Mouse (Mus musculus): ENCODE measurements around the gene Gm49322.
A peak's percentile ranks its signal among the peaks of the same experiment; 100 is the strongest.

Gene Gm49322

GRCm38 (mm10) chr10:80584642-80585552 lies 20.9 kb upstream of the Gm49322 start:
- DNase-seq = no peak

- DNase-seq = no peak
Observed at GRCm38 (mm10) chr10:80585581-80585980, 20.2 kb upstream of the Gm49322 start.

GRCm38 (mm10) chr10:80586407-80587304 lies 19.2 kb upstream of the Gm49322 start:
- no peak for DNase-seq

GRCm38 (mm10) chr10:80587305-80587657 lies 18.5 kb upstream of the Gm49322 start:
- no peak for DNase-seq

GRCm38 (mm10) chr10:80589127-80589878 lies 16.5 kb upstream of the Gm49322 start:
- no peak for DNase-seq

GRCm38 (mm10) chr10:80589879-80590854 lies 15.7 kb upstream of the Gm49322 start, which contains the start of gene Abhd17a:
Gene Abhd17a (minus strand): TSS chr10:80590341.
- peak; percentile 97 for DNase-seq

GRCm38 (mm10) chr10:80596318-80596717 lies 9.5 kb upstream of the Gm49322 start:
- no peak for DNase-seq

GRCm38 (mm10) chr10:80602698-80603325 lies 3.0 kb upstream of the Gm49322 start, which contains the start of the genes Scamp4 and Adat3:
Gene Scamp4 (plus strand): TSS chr10:80602872.
Gene Adat3 (plus strand): TSS chr10:80602880.
- peak; percentile 94 for DNase-seq

- peak; percentile 46 for DNase-seq
Observed at GRCm38 (mm10) chr10:80603364-80603763, 2.5 kb upstream of the Gm49322 start.

GRCm38 (mm10) chr10:80604001-80604509 lies 1.8 kb upstream of the Gm49322 start:
- peak; percentile 62 for DNase-seq

GRCm38 (mm10) chr10:80604988-80605387 lies 833 bp upstream of the Gm49322 start:
- peak; percentile 54 for DNase-seq

- DNase-seq = no peak
Observed at GRCm38 (mm10) chr10:80606306-80606705, 485 bp downstream of the Gm49322 start.

GRCm38 (mm10) chr10:80606737-80607350 lies 1.0 kb downstream of the Gm49322 start:
- peak; percentile 71 for DNase-seq

- DNase-seq = peak; percentile 51
Observed at GRCm38 (mm10) chr10:80608435-80608834, 2.6 kb downstream of the Gm49322 start.

- DNase-seq = peak; percentile 60
Observed at GRCm38 (mm10) chr10:80609269-80609924, 3.6 kb downstream of the Gm49322 start.

GRCm38 (mm10) chr10:80610116-80610785 lies 4.4 kb downstream of the Gm49322 start:
- DNase-seq = peak; percentile 94

GRCm38 (mm10) chr10:80611024-80611423 lies 5.2 kb downstream of the Gm49322 start:
- DNase-seq = peak; percentile 68

GRCm38 (mm10) chr10:80611905-80612304 lies 6.1 kb downstream of the Gm49322 start:
- DNase-seq = no peak

GRCm38 (mm10) chr10:80613821-80614220 lies 8.0 kb downstream of the Gm49322 start:
- no peak for DNase-seq

All from cerebellum, adult 9-11 months (tissue).